Mouse (Mus musculus): ENCODE measurements around the gene Osgin1. TPM values are rescaled to one million over a fixed set of nuclear protein-coding genes. Genes with fewer than 3 reads are reported as not detected.

The Osgin1 gene
- total and polyA plus RNA-seq, 2 experiments from 2014 or later: 0.38 TPM; not detected in 1

GRCm38 (mm10) chr8:119437506-119437905 is 3.6 kb downstream of the Osgin1 start:
- H3K27me3 ChIP-seq (ENCODE audit: control insufficient read depth, insufficient read depth, low read length): peaks cover 2% of the 10 kb centered on the region; the same call in 1 of the 2 replicates
- TF ChIP-seq CTCF (IDR thresholded peaks at IDR 0.05; ENCODE audit: low read depth) (no peak), EP300 (IDR thresholded peaks at IDR 0.05; ENCODE audit: low read depth) (no peak)
- no peaks in the 10 kb centered on the region for H3K9me3 ChIP-seq (replicated peaks; ENCODE audit: control insufficient read depth, low read length)
- no peak for ATAC-seq (ENCODE audit: insufficient read depth, low read depth)
- no peak overlapping the region for H3K27ac ChIP-seq (ENCODE audit: low read depth)
- 67% methylated on average over 11 of the region's 11 CpGs for WGBS
- H3K9ac ChIP-seq (replicated peaks; ENCODE audit: low read depth, low read length): no peak overlapping the region
- no peaks in the 10 kb centered on the region for H3K36me3 ChIP-seq (replicated peaks; ENCODE audit: control insufficient read depth, insufficient read depth, low read length)
- DNase-seq (ENCODE audit: low spot score): no peak
- H3K4me1 ChIP-seq (ENCODE audit: control insufficient read depth, insufficient read depth): peaks cover 6% of the 10 kb centered on the region
- peak overlapping the region; percentile 7; the same call in 1 of the 2 replicates for H3K4me3 ChIP-seq (ENCODE audit: low read depth, low read length)
- peak overlapping the region; percentile 28 for H3K4me2 ChIP-seq (ENCODE audit: low read depth, low read length)

DNA sequence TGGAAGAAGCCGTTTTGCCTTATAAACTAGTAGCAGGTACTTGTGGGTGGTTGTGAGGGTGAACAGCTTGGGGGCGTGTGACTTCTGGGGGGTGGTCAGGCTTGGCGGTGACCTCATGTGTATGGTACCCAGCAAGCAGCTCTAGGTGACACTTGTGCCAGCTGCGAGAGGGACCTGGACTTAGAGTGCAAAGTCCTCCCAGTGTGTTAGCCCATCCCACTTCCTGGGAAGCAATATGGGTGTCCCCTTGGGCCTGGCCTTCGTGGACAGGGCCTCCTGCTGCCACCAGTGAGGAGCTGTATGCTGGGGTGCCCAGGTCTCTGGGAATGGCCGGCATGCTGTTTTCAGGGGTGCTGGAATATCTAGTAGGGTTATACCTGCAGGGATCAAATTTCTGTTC is 5.0 kb downstream of the Osgin1 start:
- TF ChIP-seq EP300 (IDR thresholded peaks at IDR 0.05; ENCODE audit: low read depth) (no peak), CTCF (IDR thresholded peaks at IDR 0.05; ENCODE audit: low read depth) (no peak)
- peaks cover 7% of the 10 kb centered on the region; the same call in 1 of the 2 replicates for H3K27me3 ChIP-seq (ENCODE audit: control insufficient read depth, insufficient read depth, low read length)
- no peak overlapping the region for H3K27ac ChIP-seq (ENCODE audit: low read depth)
- H3K4me3 ChIP-seq (ENCODE audit: low read depth, low read length): no peak overlapping the region
- DNase-seq (ENCODE audit: low spot score) (no peak), ATAC-seq (ENCODE audit: insufficient read depth, low read depth) (no peak)
- no peaks in the 10 kb centered on the region for H3K9me3 ChIP-seq (replicated peaks; ENCODE audit: control insufficient read depth, low read length)
- no peaks in the 10 kb centered on the region for H3K36me3 ChIP-seq (replicated peaks; ENCODE audit: control insufficient read depth, insufficient read depth, low read length)
- 72% methylated on average over 6 of the region's 6 CpGs for WGBS
- H3K4me1 ChIP-seq (ENCODE audit: control insufficient read depth, insufficient read depth): peaks cover 6% of the 10 kb centered on the region
- H3K9ac ChIP-seq (replicated peaks; ENCODE audit: low read depth, low read length): no peak overlapping the region
- no peak overlapping the region for H3K4me2 ChIP-seq (ENCODE audit: low read depth, low read length)

- 93% methylated on average over 2 of the region's 2 CpGs for WGBS
- DNase-seq (ENCODE audit: low spot score): no peak
- H3K9ac ChIP-seq (replicated peaks; ENCODE audit: low read depth, low read length): no peak overlapping the region
- H3K4me1 ChIP-seq (ENCODE audit: control insufficient read depth, insufficient read depth): peaks cover 6% of the 10 kb centered on the region
- no peaks in the 10 kb centered on the region for H3K36me3 ChIP-seq (replicated peaks; ENCODE audit: control insufficient read depth, insufficient read depth, low read length)
- H3K4me2 ChIP-seq (ENCODE audit: low read depth, low read length): no peak overlapping the region
- H3K27me3 ChIP-seq (ENCODE audit: control insufficient read depth, insufficient read depth, low read length): peaks cover 7% of the 10 kb centered on the region; the same call in 1 of the 2 replicates
- ATAC-seq (ENCODE audit: insufficient read depth, low read depth): no peak
- no peaks in the 10 kb centered on the region for H3K9me3 ChIP-seq (replicated peaks; ENCODE audit: control insufficient read depth, low read length)
- H3K4me3 ChIP-seq (ENCODE audit: low read depth, low read length): no peak overlapping the region
- TF ChIP-seq CTCF (IDR thresholded peaks at IDR 0.05; ENCODE audit: low read depth) (no peak), EP300 (IDR thresholded peaks at IDR 0.05; ENCODE audit: low read depth) (no peak)
- H3K27ac ChIP-seq (ENCODE audit: low read depth): no peak overlapping the region
Observed at GRCm38 (mm10) chr8:119439424-119439823, 5.5 kb downstream of the Osgin1 start.

GRCm38 (mm10) chr8:119439893-119440249 is 5.9 kb downstream of the Osgin1 start:
- Histone ChIP-seq H3K4me3 (ENCODE audit: low read depth, low read length) (no peak overlapping the region), H3K9me3 (replicated peaks; ENCODE audit: control insufficient read depth, low read length) (no peaks in the 10 kb centered on the region), H3K9ac (replicated peaks; ENCODE audit: low read depth, low read length) (no peak overlapping the region), H3K4me1 (ENCODE audit: control insufficient read depth, insufficient read depth) (peaks cover 6% of the 10 kb centered on the region), H3K4me2 (ENCODE audit: low read depth, low read length) (no peak overlapping the region), H3K27ac (ENCODE audit: low read depth) (no peak overlapping the region), H3K36me3 (replicated peaks; ENCODE audit: control insufficient read depth, insufficient read depth, low read length) (no peaks in the 10 kb centered on the region), H3K27me3 (ENCODE audit: control insufficient read depth, insufficient read depth, low read length) (peaks cover 7% of the 10 kb centered on the region; the same call in 1 of the 2 replicates)
- ATAC-seq (ENCODE audit: insufficient read depth, low read depth) (no peak), DNase-seq (ENCODE audit: low spot score) (no peak)
- 79% methylated on average over 7 of the region's 7 CpGs for WGBS
- no peak for TF ChIP-seq EP300 (IDR thresholded peaks at IDR 0.05; ENCODE audit: low read depth)
- TF ChIP-seq CTCF (IDR thresholded peaks at IDR 0.05; ENCODE audit: low read depth): no peak

- peaks cover 6% of the 10 kb centered on the region for H3K4me1 ChIP-seq (ENCODE audit: control insufficient read depth, insufficient read depth)
- no peak overlapping the region for H3K9ac ChIP-seq (replicated peaks; ENCODE audit: low read depth, low read length)
- peaks cover 9% of the 10 kb centered on the region for H3K27me3 ChIP-seq (ENCODE audit: control insufficient read depth, insufficient read depth, low read length)
- DNase-seq (ENCODE audit: low spot score) (peak; percentile 87), ATAC-seq (ENCODE audit: insufficient read depth, low read depth) (peak; percentile 66)
- no peak for TF ChIP-seq EP300 (IDR thresholded peaks at IDR 0.05; ENCODE audit: low read depth)
- TF ChIP-seq CTCF (IDR thresholded peaks at IDR 0.05; ENCODE audit: low read depth): peak; percentile 84
- 22% methylated on average over 16 of the region's 16 CpGs for WGBS
- no peaks in the 10 kb centered on the region for H3K9me3 ChIP-seq (replicated peaks; ENCODE audit: control insufficient read depth, low read length)
- H3K36me3 ChIP-seq (replicated peaks; ENCODE audit: control insufficient read depth, insufficient read depth, low read length): no peaks in the 10 kb centered on the region
- H3K4me3 ChIP-seq (ENCODE audit: low read depth, low read length): no peak overlapping the region
- H3K4me2 ChIP-seq (ENCODE audit: low read depth, low read length): no peak overlapping the region
- peak overlapping the region; percentile 28; the same call in 1 of the 2 replicates for H3K27ac ChIP-seq (ENCODE audit: low read depth)
Observed at GRCm38 (mm10) chr8:119440250-119440951, 6.5 kb downstream of the Osgin1 start.

DNA sequence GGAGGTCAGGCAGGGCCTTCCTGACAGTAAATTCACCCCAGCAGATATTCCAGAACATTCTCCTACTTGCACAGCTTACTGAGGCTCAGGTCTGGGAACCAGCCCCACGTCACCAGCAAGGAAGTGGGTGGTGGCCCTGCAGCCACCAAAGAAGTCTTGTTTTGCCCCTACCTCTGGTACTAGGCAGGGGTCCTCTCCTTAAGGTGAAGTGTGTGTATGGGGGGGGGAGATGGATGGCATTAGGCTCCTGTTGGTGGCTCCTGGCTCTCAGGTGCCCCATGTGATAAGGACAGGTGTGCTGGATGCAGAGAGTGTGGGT is 7.0 kb downstream of the Osgin1 start:
- Histone ChIP-seq H3K4me1 (ENCODE audit: control insufficient read depth, insufficient read depth) (peaks cover 6% of the 10 kb centered on the region), H3K4me3 (ENCODE audit: low read depth, low read length) (no peak overlapping the region), H3K9me3 (replicated peaks; ENCODE audit: control insufficient read depth, low read length) (no peaks in the 10 kb centered on the region), H3K4me2 (ENCODE audit: low read depth, low read length) (no peak overlapping the region), H3K36me3 (replicated peaks; ENCODE audit: control insufficient read depth, insufficient read depth, low read length) (no peaks in the 10 kb centered on the region), H3K9ac (replicated peaks; ENCODE audit: low read depth, low read length) (no peak overlapping the region), H3K27me3 (ENCODE audit: control insufficient read depth, insufficient read depth, low read length) (peaks cover 14% of the 10 kb centered on the region), H3K27ac (ENCODE audit: low read depth) (no peak overlapping the region)
- TF ChIP-seq EP300 (IDR thresholded peaks at IDR 0.05; ENCODE audit: low read depth) (no peak), CTCF (IDR thresholded peaks at IDR 0.05; ENCODE audit: low read depth) (no peak)
- DNase-seq (ENCODE audit: low spot score) (no peak), ATAC-seq (ENCODE audit: insufficient read depth, low read depth) (peak; percentile 27; the same call in 1 of the 2 replicates)
- WGBS: 42% methylated on average over 1 of the region's 1 CpGs

Data from heart, postnatal 0 days (tissue).